Mouse (Mus musculus) midbrain, embryonic 13.5 days (tissue): ENCODE measurements around the gene Tmem201. TPM values are rescaled to one million over a fixed set of nuclear protein-coding genes. Genes with fewer than 3 reads are reported as not detected.
A peak's percentile ranks its signal among the peaks of the same experiment; 100 is the strongest.

Experiments
- ATAC-seq: fragments of 200-750 bp; cut with Nextera tagmentation; 2 replicates; pipeline ENCODE4 v1.8.0; 2017; ENCODE audit warnings: mild to moderate bottlenecking, moderate TSS enrichment, moderate library complexity
- H3K27ac ChIP-seq: fragments of 300-500 bp; sonication (generic); 2 replicates; pipeline ENCODE4 v1.5.1; 2015; ENCODE audit warnings: inconsistent platforms, mild to moderate bottlenecking, moderate library complexity
- H3K27me3 ChIP-seq: fragments of 300-500 bp; sonication (generic); 2 replicates; pipeline ENCODE4 v1.6.1; 2015; ENCODE audit warnings: mild to moderate bottlenecking, inconsistent platforms
- H3K36me3 ChIP-seq: fragments of 300-500 bp; sonication (generic); 2 replicates; pipeline ENCODE4 v1.6.1; 2015; ENCODE audit warnings: mild to moderate bottlenecking, inconsistent platforms
- H3K4me1 ChIP-seq: fragments of 300-500 bp; sonication (generic); replicated peaks from 2 replicates; pipeline ENCODE4 v1.6.1; 2015; ENCODE audit warnings: inconsistent platforms
- H3K4me2 ChIP-seq: fragments of 300-500 bp; sonication (generic); replicated peaks from 2 replicates; pipeline ENCODE4 v1.6.1; 2015; ENCODE audit warnings: moderate library complexity, mild to moderate bottlenecking, inconsistent platforms
- H3K4me3 ChIP-seq: fragments of 300-500 bp; sonication (generic); replicated peaks from 2 replicates; pipeline ENCODE4 v1.5.1; 2015; ENCODE audit warnings: mild to moderate bottlenecking, inconsistent platforms
- H3K9ac ChIP-seq: fragments of 300-500 bp; sonication (generic); replicated peaks from 2 replicates; pipeline ENCODE4 v1.6.1; 2015; ENCODE audit warnings: mild to moderate bottlenecking, inconsistent platforms
- H3K9me3 ChIP-seq: fragments of 300-500 bp; sonication (generic); 2 replicates; pipeline ENCODE4 v1.6.1; 2016; ENCODE audit warnings: mild to moderate bottlenecking, inconsistent platforms
- WGBS: fragments of 180-500 bp; shearing (Covaris S2); methylation state at CpG from one replicate; pipeline ENCODE4 v1.1.7; 2015; 5-methylcytosine and 5-hydroxymethylcytosine counted together
- polyA plus RNA-seq: library from polyadenylated mRNA; unstranded; fragments of >200 nt; fragmentation: Nextera tagmentation; extraction: Ambion mirVana; gene quantifications from 2 replicates; pipeline ENCODE4 v1.2.1, GENCODE M21; 2015

Gene Tmem201
- polyA plus RNA-seq, 1 experiment from 2014 or later = 40.6 TPM

GRCm38 (mm10) chr4:149689822-149690700, 47.8 kb downstream of the Tmem201 start:
- no peaks in the 10 kb centered on the region for H3K9me3 ChIP-seq
- no peaks in the 10 kb centered on the region for H3K27me3 ChIP-seq
- 83% methylated on average over 12 of the region's 12 CpGs for WGBS
- no peaks in the 10 kb centered on the region for H3K36me3 ChIP-seq
- H3K4me3 ChIP-seq = no peak overlapping the region
- H3K4me2 ChIP-seq = no peak overlapping the region
- H3K9ac ChIP-seq = no peak overlapping the region
- H3K4me1 ChIP-seq = no peaks in the 10 kb centered on the region
- H3K27ac ChIP-seq = no peak overlapping the region
- no peak for ATAC-seq

GRCm38 (mm10) chr4:149688861-149689260, 49.0 kb downstream of the Tmem201 start:
- Histone ChIP-seq H3K27me3 (no peaks in the 10 kb centered on the region), H3K4me1 (no peaks in the 10 kb centered on the region), H3K9ac (no peak overlapping the region), H3K4me3 (no peak overlapping the region), H3K4me2 (no peak overlapping the region), H3K36me3 (no peaks in the 10 kb centered on the region), H3K9me3 (no peaks in the 10 kb centered on the region), H3K27ac (no peak overlapping the region)
- 78% methylated on average over 14 of the region's 14 CpGs for WGBS
- no peak for ATAC-seq

GRCm38 (mm10) chr4:149684841-149685623, 52.8 kb downstream of the Tmem201 start:
- Histone ChIP-seq H3K9ac (no peak overlapping the region), H3K4me3 (no peak overlapping the region), H3K27me3 (no peaks in the 10 kb centered on the region), H3K4me1 (no peaks in the 10 kb centered on the region), H3K36me3 (no peaks in the 10 kb centered on the region), H3K9me3 (no peaks in the 10 kb centered on the region), H3K4me2 (no peak overlapping the region), H3K27ac (no peak overlapping the region)
- WGBS = 84% methylated on average over 11 of the region's 11 CpGs
- ATAC-seq = no peak

- no peak for ATAC-seq
- 22% methylated on average over 7 of the region's 7 CpGs for WGBS
- Histone ChIP-seq H3K9me3 (no peaks in the 10 kb centered on the region), H3K36me3 (no peaks in the 10 kb centered on the region), H3K4me3 (no peak overlapping the region), H3K4me2 (no peak overlapping the region), H3K9ac (no peak overlapping the region), H3K27me3 (no peaks in the 10 kb centered on the region), H3K4me1 (no peaks in the 10 kb centered on the region), H3K27ac (no peak overlapping the region)
Measured at GRCm38 (mm10) chr4:149683875-149684274, 54.0 kb downstream of the Tmem201 start.

GRCm38 (mm10) chr4:149679056-149679770, 58.6 kb downstream of the Tmem201 start:
- Histone ChIP-seq H3K9ac (no peak overlapping the region), H3K27me3 (peaks cover 10% of the 10 kb centered on the region; the same call in 1 of the 2 replicates), H3K36me3 (no peaks in the 10 kb centered on the region), H3K27ac (no peak overlapping the region), H3K4me3 (no peak overlapping the region), H3K4me2 (no peak overlapping the region), H3K9me3 (no peaks in the 10 kb centered on the region), H3K4me1 (peaks cover 13% of the 10 kb centered on the region; the same call in 1 of the 2 replicates)
- ATAC-seq = no peak
- 78% methylated on average over 11 of the region's 11 CpGs for WGBS

GRCm38 (mm10) chr4:149678006-149678405, 59.8 kb downstream of the Tmem201 start:
- no peak overlapping the region for H3K4me2 ChIP-seq
- no peak overlapping the region for H3K4me3 ChIP-seq
- H3K36me3 ChIP-seq = peaks cover 4% of the 10 kb centered on the region; the same call in 1 of the 2 replicates
- WGBS = 54% methylated on average over 1 of the region's 1 CpGs
- no peaks in the 10 kb centered on the region for H3K9me3 ChIP-seq
- H3K27ac ChIP-seq = no peak overlapping the region
- peaks cover 19% of the 10 kb centered on the region for H3K27me3 ChIP-seq
- ATAC-seq = no peak
- H3K9ac ChIP-seq = no peak overlapping the region
- peaks cover 15% of the 10 kb centered on the region; the same call in 1 of the 2 replicates for H3K4me1 ChIP-seq

GRCm38 (mm10) chr4:149675378-149676261, 62.2 kb downstream of the Tmem201 start:
- H3K4me1 ChIP-seq = peaks cover 15% of the 10 kb centered on the region; the same call in 1 of the 2 replicates
- H3K4me3 ChIP-seq = peak overlapping the region; percentile 73
- H3K9me3 ChIP-seq = peaks cover 7% of the 10 kb centered on the region; the same call in 1 of the 2 replicates
- peak overlapping the region; percentile 76 for H3K27ac ChIP-seq
- H3K9ac ChIP-seq = peak overlapping the region; percentile 80
- peak; percentile 94 for ATAC-seq
- H3K27me3 ChIP-seq = peaks cover 19% of the 10 kb centered on the region
- peaks cover 14% of the 10 kb centered on the region for H3K36me3 ChIP-seq
- peak overlapping the region; percentile 85 for H3K4me2 ChIP-seq
- 1% methylated on average over 60 of the region's 60 CpGs for WGBS

- Histone ChIP-seq H3K4me3 (peak overlapping the region; percentile 73), H3K27ac (peak overlapping the region; percentile 76), H3K4me1 (peaks cover 15% of the 10 kb centered on the region; the same call in 1 of the 2 replicates), H3K27me3 (peaks cover 19% of the 10 kb centered on the region), H3K9ac (peak overlapping the region; percentile 80), H3K36me3 (peaks cover 19% of the 10 kb centered on the region), H3K4me2 (peak overlapping the region; percentile 85), H3K9me3 (peaks cover 7% of the 10 kb centered on the region; the same call in 1 of the 2 replicates)
- 11% methylated on average over 8 of the region's 8 CpGs for WGBS
- ATAC-seq = no peak
Measured at GRCm38 (mm10) chr4:149674814-149675377, 62.9 kb downstream of the Tmem201 start.

GRCm38 (mm10) chr4:149672747-149673146, 65.1 kb downstream of the Tmem201 start:
- Histone ChIP-seq H3K36me3 (peaks cover 23% of the 10 kb centered on the region), H3K4me2 (no peak overlapping the region), H3K9ac (no peak overlapping the region), H3K4me1 (peaks cover 15% of the 10 kb centered on the region; the same call in 1 of the 2 replicates), H3K27ac (no peak overlapping the region), H3K27me3 (peaks cover 15% of the 10 kb centered on the region), H3K4me3 (no peak overlapping the region), H3K9me3 (peaks cover 7% of the 10 kb centered on the region; the same call in 1 of the 2 replicates)
- ATAC-seq = no peak
- WGBS = 96% methylated on average over 5 of the region's 5 CpGs

- ATAC-seq = no peak
- Histone ChIP-seq H3K4me3 (no peak overlapping the region), H3K4me1 (peaks cover 11% of the 10 kb centered on the region; the same call in 1 of the 2 replicates), H3K27ac (no peak overlapping the region), H3K4me2 (no peak overlapping the region), H3K27me3 (peaks cover 15% of the 10 kb centered on the region), H3K9me3 (peaks cover 7% of the 10 kb centered on the region; the same call in 1 of the 2 replicates), H3K36me3 (peaks cover 23% of the 10 kb centered on the region), H3K9ac (no peak overlapping the region)
- 98% methylated on average over 6 of the region's 6 CpGs for WGBS
Measured at GRCm38 (mm10) chr4:149671175-149671574, 66.7 kb downstream of the Tmem201 start.
